Mouse (Mus musculus): ENCODE results near the gene Fstl4. TPM values are rescaled to one million over a fixed set of nuclear protein-coding genes. Genes with fewer than 3 reads are reported as not detected.

Gene Fstl4
- total and polyA plus RNA-seq, 2 experiments, result under 0.01 TPM; not detected in 1

- DNase-seq (ENCODE audit: extremely low read depth, low read depth, low spot score), result no peak
- no peaks in the 10 kb centered on the region for H3K79me2 ChIP-seq (ENCODE audit: control insufficient read depth, insufficient read depth, low read length)
- no peaks in the 10 kb centered on the region for H3K27me3 ChIP-seq (ENCODE audit: control insufficient read depth, insufficient read depth, low read length)
- H3K36me3 ChIP-seq (ENCODE audit: control insufficient read depth, insufficient read depth, low read length), result no peaks in the 10 kb centered on the region
- no peaks in the 10 kb centered on the region for H3K4me1 ChIP-seq (ENCODE audit: control insufficient read depth, insufficient read depth, low read length)
- no peak overlapping the region for H3K4me3 ChIP-seq (ENCODE audit: insufficient read depth, low read depth, low read length)
- 79% methylated on average over 3 of the region's 3 CpGs for WGBS
- H3K27ac ChIP-seq (replicated peaks; ENCODE audit: insufficient read depth, low read depth, low read length), result no peak overlapping the region
- H3K9ac ChIP-seq (ENCODE audit: low read depth, low read length), result no peak overlapping the region
- TF ChIP-seq CTCF (IDR thresholded peaks at IDR 0.05; ENCODE audit: low read depth, low read length) (no peak), POLR2A (IDR thresholded peaks at IDR 0.05; ENCODE audit: extremely low read depth, insufficient read depth, low read length) (no peak)
These were observed 334.4 kb downstream of the Fstl4 start for GRCm38 (mm10) chr11:53098780-53099198.

- WGBS, result 84% methylated on average over 5 of the region's 5 CpGs
- Histone ChIP-seq H3K4me1 (ENCODE audit: control insufficient read depth, insufficient read depth, low read length) (no peaks in the 10 kb centered on the region), H3K27ac (replicated peaks; ENCODE audit: insufficient read depth, low read depth, low read length) (no peak overlapping the region), H3K9ac (ENCODE audit: low read depth, low read length) (no peak overlapping the region), H3K36me3 (ENCODE audit: control insufficient read depth, insufficient read depth, low read length) (no peaks in the 10 kb centered on the region), H3K4me3 (ENCODE audit: insufficient read depth, low read depth, low read length) (no peak overlapping the region), H3K27me3 (ENCODE audit: control insufficient read depth, insufficient read depth, low read length) (no peaks in the 10 kb centered on the region), H3K79me2 (ENCODE audit: control insufficient read depth, insufficient read depth, low read length) (no peaks in the 10 kb centered on the region)
- no peak for TF ChIP-seq POLR2A (IDR thresholded peaks at IDR 0.05; ENCODE audit: extremely low read depth, insufficient read depth, low read length)
- TF ChIP-seq CTCF (IDR thresholded peaks at IDR 0.05; ENCODE audit: low read depth, low read length), result no peak
- DNase-seq (ENCODE audit: extremely low read depth, low read depth, low spot score), result no peak
These were observed 334.9 kb downstream of the Fstl4 start for GRCm38 (mm10) chr11:53099322-53099721.

- 73% methylated on average over 5 of the region's 5 CpGs for WGBS
- no peaks in the 10 kb centered on the region for H3K36me3 ChIP-seq (ENCODE audit: control insufficient read depth, insufficient read depth, low read length)
- no peaks in the 10 kb centered on the region for H3K27me3 ChIP-seq (ENCODE audit: control insufficient read depth, insufficient read depth, low read length)
- DNase-seq (ENCODE audit: extremely low read depth, low read depth, low spot score), result no peak
- no peak overlapping the region for H3K9ac ChIP-seq (ENCODE audit: low read depth, low read length)
- H3K4me3 ChIP-seq (ENCODE audit: insufficient read depth, low read depth, low read length), result no peak overlapping the region
- TF ChIP-seq POLR2A (IDR thresholded peaks at IDR 0.05; ENCODE audit: extremely low read depth, insufficient read depth, low read length), result no peak
- no peak for TF ChIP-seq CTCF (IDR thresholded peaks at IDR 0.05; ENCODE audit: low read depth, low read length)
- H3K27ac ChIP-seq (replicated peaks; ENCODE audit: insufficient read depth, low read depth, low read length), result no peak overlapping the region
- H3K79me2 ChIP-seq (ENCODE audit: control insufficient read depth, insufficient read depth, low read length), result no peaks in the 10 kb centered on the region
- no peaks in the 10 kb centered on the region for H3K4me1 ChIP-seq (ENCODE audit: control insufficient read depth, insufficient read depth, low read length)
These were observed 337.3 kb downstream of the Fstl4 start for GRCm38 (mm10) chr11:53101732-53102131.

- DNase-seq (ENCODE audit: extremely low read depth, low read depth, low spot score), result no peak
- H3K27me3 ChIP-seq (ENCODE audit: control insufficient read depth, insufficient read depth, low read length), result no peaks in the 10 kb centered on the region
- H3K4me1 ChIP-seq (ENCODE audit: control insufficient read depth, insufficient read depth, low read length), result no peaks in the 10 kb centered on the region
- no peak overlapping the region for H3K9ac ChIP-seq (ENCODE audit: low read depth, low read length)
- H3K27ac ChIP-seq (replicated peaks; ENCODE audit: insufficient read depth, low read depth, low read length), result no peak overlapping the region
- no peak for TF ChIP-seq POLR2A (IDR thresholded peaks at IDR 0.05; ENCODE audit: extremely low read depth, insufficient read depth, low read length)
- TF ChIP-seq CTCF (IDR thresholded peaks at IDR 0.05; ENCODE audit: low read depth, low read length), result no peak
- no peak overlapping the region for H3K4me3 ChIP-seq (ENCODE audit: insufficient read depth, low read depth, low read length)
- no peaks in the 10 kb centered on the region for H3K36me3 ChIP-seq (ENCODE audit: control insufficient read depth, insufficient read depth, low read length)
- H3K79me2 ChIP-seq (ENCODE audit: control insufficient read depth, insufficient read depth, low read length), result no peaks in the 10 kb centered on the region
- WGBS, result 78% methylated on average over 10 of the region's 10 CpGs
These were observed 339.3 kb downstream of the Fstl4 start for GRCm38 (mm10) chr11:53103601-53104325.

- no peak for DNase-seq (ENCODE audit: extremely low read depth, low read depth, low spot score)
- no peak for TF ChIP-seq CTCF (IDR thresholded peaks at IDR 0.05; ENCODE audit: low read depth, low read length)
- TF ChIP-seq POLR2A (IDR thresholded peaks at IDR 0.05; ENCODE audit: extremely low read depth, insufficient read depth, low read length), result no peak
- 83% methylated on average over 5 of the region's 5 CpGs for WGBS
- Histone ChIP-seq H3K9ac (ENCODE audit: low read depth, low read length) (no peak overlapping the region), H3K4me3 (ENCODE audit: insufficient read depth, low read depth, low read length) (no peak overlapping the region), H3K27me3 (ENCODE audit: control insufficient read depth, insufficient read depth, low read length) (no peaks in the 10 kb centered on the region), H3K36me3 (ENCODE audit: control insufficient read depth, insufficient read depth, low read length) (no peaks in the 10 kb centered on the region), H3K27ac (replicated peaks; ENCODE audit: insufficient read depth, low read depth, low read length) (no peak overlapping the region), H3K79me2 (ENCODE audit: control insufficient read depth, insufficient read depth, low read length) (no peaks in the 10 kb centered on the region), H3K4me1 (ENCODE audit: control insufficient read depth, insufficient read depth, low read length) (no peaks in the 10 kb centered on the region)
These were observed 343.3 kb downstream of the Fstl4 start for GRCm38 (mm10) chr11:53107706-53108105.

GRCm38 (mm10) chr11:53108798-53109197, 344.4 kb downstream of the Fstl4 start:
- no peak overlapping the region for H3K9ac ChIP-seq (ENCODE audit: low read depth, low read length)
- H3K4me1 ChIP-seq (ENCODE audit: control insufficient read depth, insufficient read depth, low read length), result no peaks in the 10 kb centered on the region
- DNase-seq (ENCODE audit: extremely low read depth, low read depth, low spot score), result no peak
- H3K79me2 ChIP-seq (ENCODE audit: control insufficient read depth, insufficient read depth, low read length), result no peaks in the 10 kb centered on the region
- WGBS, result 90% methylated on average over 6 of the region's 6 CpGs
- no peak for TF ChIP-seq CTCF (IDR thresholded peaks at IDR 0.05; ENCODE audit: low read depth, low read length)
- TF ChIP-seq POLR2A (IDR thresholded peaks at IDR 0.05; ENCODE audit: extremely low read depth, insufficient read depth, low read length), result no peak
- no peak overlapping the region for H3K27ac ChIP-seq (replicated peaks; ENCODE audit: insufficient read depth, low read depth, low read length)
- H3K4me3 ChIP-seq (ENCODE audit: insufficient read depth, low read depth, low read length), result no peak overlapping the region
- no peaks in the 10 kb centered on the region for H3K36me3 ChIP-seq (ENCODE audit: control insufficient read depth, insufficient read depth, low read length)
- no peaks in the 10 kb centered on the region for H3K27me3 ChIP-seq (ENCODE audit: control insufficient read depth, insufficient read depth, low read length)

Data from liver, adult 2 months (tissue).